Mouse (Mus musculus): Measurements from ENCODE around the gene Spag6.

Gene Spag6

DNA sequence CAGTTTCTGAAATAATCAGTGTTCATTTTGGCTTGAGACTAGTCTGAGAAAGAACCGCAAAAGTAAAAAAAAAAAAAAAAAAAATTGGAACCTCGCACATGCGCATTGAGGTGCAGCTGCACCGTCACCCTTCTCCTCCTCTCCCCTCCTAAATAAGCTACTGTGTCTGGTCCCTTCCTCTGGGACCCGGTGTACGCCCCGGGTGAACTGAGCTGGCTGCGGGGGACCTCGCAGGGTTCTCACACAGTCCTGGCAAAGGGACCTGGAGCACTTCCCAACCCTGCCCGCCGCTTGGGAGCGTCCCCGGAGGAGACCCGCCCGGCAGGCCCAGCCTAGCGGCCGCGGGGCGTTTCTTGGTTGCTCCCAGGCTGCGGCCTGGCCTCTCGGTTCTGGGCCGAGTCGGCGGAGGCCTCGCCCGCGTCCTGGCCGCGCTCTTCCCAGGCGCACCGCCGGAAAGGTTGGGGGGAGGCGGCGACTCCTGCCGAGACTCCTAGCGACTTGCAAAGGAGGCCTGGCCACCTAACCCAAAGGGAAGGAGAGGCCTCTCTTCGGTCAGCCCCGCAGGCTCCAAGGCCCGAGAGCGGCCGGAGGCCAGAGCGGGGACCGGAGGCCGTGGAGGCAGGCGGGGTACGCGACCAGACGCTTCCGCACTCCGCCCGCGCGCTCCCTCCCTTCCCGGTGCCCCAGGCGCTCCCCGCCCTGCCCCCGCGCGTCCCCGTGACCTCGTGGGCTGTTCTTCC is at the start of gene Spag6:
Spag6 (plus strand) TSS at position 162 of the 740 bp plus-strand sequence.
- ATAC-seq (ENCODE audit: insufficient number of reproducible peaks, low FRiP score, low TSS enrichment), result peak; percentile 79

DNA sequence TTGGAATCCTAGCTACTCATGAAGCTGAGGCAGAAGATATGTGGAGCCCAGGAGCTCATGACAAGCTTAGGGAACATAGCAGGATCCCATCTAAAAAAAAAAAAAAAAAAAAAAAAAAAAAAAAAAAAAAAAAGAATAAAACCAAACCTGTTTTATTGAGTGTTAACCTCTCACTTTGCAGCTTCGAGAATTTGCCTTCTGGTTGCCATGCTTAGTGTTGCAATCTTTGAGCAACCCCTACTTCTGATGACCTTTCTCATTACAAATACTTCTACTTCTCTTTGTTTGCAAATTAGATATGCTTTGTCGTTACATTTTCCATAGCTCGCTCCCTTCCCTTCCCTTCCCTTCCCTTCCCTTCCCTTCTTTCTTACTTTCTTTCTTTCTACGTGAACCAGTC is 45.3 kb upstream of the Spag6 start:
- ATAC-seq (ENCODE audit: insufficient number of reproducible peaks, low FRiP score, low TSS enrichment), result no peak

DNA sequence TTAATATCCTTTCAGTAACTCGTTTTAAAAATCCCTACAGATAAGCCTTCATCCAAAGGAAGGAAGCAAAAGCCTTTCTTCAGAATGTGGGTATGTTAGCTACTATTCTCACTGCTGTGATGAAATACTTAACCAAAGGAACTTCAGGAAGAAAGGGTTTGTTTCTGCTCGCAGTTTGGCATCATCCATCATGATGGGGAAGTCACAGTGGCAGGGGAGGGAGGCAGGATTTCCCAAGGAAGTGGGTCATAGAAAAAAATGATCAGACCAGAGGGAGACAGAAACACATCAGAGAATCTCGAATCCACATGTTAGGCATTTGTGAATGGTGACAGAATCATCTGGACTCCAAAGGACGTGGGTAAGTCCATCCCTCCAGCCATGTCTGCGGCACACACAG is 39.0 kb upstream of the Spag6 start:
- no peak for ATAC-seq (ENCODE audit: insufficient number of reproducible peaks, low FRiP score, low TSS enrichment)

DNA sequence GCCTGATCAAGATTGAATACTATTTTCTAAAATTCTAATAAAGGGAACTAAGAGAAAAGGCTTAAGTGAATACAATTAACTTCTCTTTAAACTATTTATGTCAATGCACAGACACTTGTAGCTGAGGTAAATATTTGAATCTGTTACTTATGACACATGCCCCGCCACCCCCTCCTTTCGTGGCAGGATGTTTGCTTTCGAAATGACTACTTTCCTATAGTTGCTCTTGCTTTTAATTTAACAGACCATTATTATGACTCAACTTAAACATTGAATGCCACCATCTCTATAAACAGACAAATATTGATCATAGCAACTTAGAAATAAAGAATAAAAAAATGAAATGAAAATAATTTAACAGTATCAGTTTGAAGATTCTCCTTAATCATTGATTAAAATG is 29.8 kb upstream of the Spag6 start:
- ATAC-seq (ENCODE audit: insufficient number of reproducible peaks, low FRiP score, low TSS enrichment), result no peak

DNA sequence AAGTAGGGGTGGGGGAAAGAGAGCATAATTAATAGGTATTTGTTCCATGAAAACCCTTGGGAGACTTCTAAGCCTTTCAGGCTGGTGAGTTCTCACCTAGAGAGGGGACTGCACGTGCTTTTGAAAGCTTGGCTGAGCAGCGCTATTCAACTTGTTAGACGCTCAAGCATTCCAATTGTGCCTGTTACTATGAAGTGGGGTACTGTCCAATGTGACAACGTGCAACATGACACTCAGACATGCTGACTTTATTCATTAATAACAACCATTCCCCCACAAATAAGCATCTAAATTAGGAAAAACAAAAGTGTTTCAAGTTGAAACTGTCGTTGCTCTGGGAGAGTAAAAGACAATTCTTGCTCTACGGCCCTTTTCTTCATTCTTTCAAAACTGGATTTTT is 22.8 kb upstream of the Spag6 start:
- no peak for ATAC-seq (ENCODE audit: insufficient number of reproducible peaks, low FRiP score, low TSS enrichment)

DNA sequence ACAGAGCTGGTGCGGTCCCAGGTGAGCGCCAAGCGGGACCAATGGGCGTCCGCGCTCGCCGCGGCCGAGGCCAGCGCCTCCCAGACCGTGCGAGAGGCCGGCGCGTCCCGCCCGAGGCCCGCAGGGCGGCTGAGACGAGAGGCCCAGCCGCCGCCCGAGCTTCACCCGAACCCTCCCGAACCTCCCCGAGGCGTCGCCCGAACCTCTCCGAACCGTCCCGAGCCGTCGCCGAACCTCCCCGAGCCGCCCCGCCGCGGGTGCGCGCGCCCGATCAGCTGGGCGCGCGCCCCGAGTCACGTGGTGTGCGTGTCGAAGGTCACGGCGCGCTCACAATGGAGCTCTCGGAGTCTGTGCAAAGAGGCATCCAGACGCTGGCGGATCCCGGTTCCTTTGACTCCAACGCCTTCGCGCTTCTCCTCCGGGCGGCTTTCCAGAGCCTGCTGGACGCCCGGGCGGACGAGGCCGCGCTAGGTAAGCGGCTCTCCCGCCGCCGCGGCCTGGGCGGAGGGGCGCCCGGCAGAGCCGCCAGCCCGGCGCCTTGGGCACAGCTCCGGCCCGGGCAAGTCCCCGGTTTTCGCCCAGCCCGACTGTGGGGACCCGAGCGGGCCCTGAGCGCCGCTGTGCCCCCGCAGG is 21.6 kb upstream of the Spag6 start, which contains the start of gene Commd3:
Commd3 (plus strand) TSS at position 252 of the 633 bp plus-strand sequence.
- ATAC-seq (ENCODE audit: insufficient number of reproducible peaks, low FRiP score, low TSS enrichment), result peak; percentile 94

DNA sequence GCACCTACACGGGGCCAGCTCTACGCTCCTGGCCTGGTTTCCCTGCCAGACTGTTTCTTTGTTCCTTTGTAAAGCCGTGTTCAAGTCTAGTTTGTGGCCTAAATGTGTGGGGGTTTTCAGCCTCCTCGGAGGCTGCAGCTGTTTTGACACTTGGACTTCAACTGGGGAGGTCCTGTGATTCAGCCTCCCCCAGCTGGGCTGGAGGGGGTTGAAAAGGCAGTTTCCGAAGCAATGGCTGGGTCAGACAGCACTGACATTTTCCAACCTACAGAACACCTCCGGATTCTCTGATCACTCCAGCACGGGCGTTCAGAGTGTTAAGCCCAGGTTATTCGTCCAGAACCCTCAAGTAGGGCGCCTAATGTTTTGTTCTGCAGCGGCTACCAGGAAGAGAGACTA is 21.1 kb upstream of the Spag6 start:
- ATAC-seq (ENCODE audit: insufficient number of reproducible peaks, low FRiP score, low TSS enrichment), result no peak

DNA sequence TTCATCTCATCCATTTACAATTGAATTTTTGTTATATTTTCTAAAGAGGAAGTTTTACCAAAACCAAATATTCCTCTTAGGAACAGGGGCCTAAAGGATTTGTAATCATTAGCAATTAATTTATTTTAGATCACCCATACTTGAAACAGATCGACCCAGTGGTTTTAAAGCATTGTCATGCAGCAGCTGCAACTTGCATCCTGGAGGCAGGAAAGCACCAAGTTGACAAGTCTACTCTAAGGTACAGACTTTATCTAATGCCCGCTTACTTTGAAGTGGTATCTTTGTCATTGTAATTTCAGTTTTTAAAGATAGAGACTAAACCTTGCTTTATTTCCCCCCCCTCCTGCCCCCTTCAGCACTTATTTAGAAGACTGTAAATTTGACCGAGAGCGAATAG is 20.1 kb upstream of the Spag6 start:
- no peak for ATAC-seq (ENCODE audit: insufficient number of reproducible peaks, low FRiP score, low TSS enrichment)

DNA sequence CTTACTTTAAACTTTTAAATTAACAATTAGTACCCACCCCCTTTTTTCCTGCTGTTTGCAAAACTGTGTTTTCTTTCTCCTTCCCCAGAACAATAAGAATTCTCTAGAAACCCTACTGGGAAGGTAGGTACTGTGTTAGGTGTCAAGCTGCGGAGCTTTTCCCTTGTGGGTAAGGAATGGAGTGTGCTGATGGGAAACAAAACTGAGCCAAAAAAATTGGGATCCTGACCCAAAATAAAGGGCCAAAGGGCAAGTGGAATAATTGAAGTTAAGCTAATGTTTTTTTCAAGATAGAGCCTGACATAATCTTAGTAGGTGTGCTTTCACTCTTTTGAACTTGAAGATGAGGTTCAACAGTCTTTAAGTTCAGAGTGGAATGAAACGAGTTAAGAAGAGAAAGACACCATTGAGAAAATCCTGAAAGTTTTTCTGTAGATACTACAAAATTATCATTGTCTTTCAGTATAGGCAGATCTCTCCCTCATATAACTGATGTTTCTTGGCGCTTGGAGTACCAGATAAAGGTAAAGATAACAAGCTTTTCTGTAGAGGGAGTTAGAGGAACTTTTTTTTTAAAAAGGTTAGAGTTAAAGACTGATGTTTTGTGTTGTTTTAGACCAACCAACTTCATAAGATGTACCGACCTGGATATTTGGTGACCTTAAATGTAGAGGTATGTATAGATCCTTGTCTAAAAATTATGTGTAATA is 19.5 kb upstream of the Spag6 start:
- ATAC-seq (ENCODE audit: insufficient number of reproducible peaks, low FRiP score, low TSS enrichment), result no peak

DNA sequence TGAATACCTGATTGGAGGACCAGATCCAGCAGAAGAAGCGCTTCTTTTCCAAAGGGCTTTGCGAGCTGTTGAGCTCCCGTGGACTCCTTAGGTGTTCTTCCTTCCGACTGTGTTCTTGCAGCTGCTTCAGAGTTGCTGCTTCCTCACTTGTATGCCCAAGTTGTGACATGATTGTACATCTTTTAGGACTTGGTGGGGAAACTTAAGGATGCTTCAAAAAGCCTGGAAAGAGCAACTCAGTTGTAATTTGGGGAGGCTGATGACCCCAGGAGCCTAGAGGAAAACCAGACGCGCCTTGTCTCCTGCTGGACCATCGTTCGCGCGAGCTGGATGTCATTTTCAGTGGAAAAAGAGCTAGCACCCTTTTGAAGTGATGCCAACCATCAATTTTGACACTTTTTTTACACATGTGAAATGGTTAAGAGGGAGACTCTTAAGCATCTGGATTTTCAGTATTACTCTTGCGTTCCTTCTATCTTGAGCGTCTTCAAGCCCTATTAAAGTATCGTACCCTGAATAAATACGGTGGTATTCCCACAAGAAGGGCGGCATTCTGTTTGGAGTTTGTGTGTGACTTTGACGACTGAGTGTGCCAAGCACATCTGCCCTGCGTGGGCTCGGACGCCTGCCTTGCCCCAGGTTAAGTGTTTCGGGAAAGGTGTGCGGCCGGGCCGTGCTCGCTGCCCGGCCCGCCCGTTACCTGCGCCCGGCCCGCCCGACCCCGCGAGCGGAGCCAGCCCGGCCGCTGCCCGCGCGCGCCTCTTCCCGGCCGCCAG is 18.0 kb upstream of the Spag6 start:
- ATAC-seq (ENCODE audit: insufficient number of reproducible peaks, low FRiP score, low TSS enrichment), result no peak

DNA sequence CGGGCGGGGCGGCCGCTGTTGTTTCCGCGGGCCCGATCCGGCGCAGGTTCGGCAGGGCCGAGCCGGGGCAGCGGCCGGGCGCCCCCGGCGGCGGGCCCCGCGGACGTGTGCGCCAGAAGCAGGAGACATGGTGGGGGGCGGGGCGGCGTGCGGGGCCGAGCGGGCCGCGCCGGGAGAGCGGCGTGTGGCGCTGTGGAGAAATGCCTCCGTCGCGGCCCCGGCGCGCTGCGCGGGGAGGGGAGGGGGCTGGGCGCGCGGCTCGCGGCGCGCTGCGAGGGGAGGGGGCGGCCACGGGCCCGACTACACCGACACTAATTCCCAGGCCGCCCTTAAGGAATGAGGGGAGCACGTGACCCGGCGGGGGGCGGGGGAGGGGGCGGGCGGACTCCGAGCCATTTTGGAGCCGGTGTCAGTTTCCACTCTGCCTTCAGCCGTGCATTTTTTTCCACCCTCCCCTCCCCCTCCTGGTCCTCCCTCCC is 17.3 kb upstream of the Spag6 start:
- ATAC-seq (ENCODE audit: insufficient number of reproducible peaks, low FRiP score, low TSS enrichment), result peak; percentile 52

DNA sequence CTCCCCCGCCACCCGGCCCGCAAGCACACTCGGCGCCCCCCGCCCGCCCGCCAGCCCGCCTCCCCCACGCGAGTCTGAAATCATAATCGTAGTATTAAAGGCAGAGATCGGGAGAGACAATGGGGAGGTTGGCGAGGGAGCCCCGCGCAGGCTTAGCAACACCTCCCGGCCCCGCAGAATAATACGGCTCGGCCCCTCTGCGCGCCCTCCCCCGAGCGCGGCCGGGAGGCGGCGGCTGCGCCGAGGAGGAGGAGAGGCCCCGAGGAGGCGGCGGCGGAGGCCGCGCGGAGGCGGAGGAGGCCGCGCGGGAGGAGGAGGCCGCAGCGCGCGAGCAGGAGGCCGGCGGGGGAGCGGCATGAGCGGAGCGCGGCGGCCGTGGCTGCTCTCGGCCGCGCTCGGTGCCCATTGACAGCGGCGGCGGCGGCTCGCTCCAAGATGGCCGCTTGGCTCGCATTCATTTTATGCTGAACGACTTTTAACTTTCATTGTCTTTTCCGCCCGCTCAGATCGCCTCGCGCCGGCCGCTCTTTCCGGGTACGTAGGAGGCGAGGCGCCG is 16.8 kb upstream of the Spag6 start, which contains the start of gene Bmi1:
Bmi1 (plus strand) TSS at position 83 of the 556 bp plus-strand sequence.
- peak; percentile 49 for ATAC-seq (ENCODE audit: insufficient number of reproducible peaks, low FRiP score, low TSS enrichment)

DNA sequence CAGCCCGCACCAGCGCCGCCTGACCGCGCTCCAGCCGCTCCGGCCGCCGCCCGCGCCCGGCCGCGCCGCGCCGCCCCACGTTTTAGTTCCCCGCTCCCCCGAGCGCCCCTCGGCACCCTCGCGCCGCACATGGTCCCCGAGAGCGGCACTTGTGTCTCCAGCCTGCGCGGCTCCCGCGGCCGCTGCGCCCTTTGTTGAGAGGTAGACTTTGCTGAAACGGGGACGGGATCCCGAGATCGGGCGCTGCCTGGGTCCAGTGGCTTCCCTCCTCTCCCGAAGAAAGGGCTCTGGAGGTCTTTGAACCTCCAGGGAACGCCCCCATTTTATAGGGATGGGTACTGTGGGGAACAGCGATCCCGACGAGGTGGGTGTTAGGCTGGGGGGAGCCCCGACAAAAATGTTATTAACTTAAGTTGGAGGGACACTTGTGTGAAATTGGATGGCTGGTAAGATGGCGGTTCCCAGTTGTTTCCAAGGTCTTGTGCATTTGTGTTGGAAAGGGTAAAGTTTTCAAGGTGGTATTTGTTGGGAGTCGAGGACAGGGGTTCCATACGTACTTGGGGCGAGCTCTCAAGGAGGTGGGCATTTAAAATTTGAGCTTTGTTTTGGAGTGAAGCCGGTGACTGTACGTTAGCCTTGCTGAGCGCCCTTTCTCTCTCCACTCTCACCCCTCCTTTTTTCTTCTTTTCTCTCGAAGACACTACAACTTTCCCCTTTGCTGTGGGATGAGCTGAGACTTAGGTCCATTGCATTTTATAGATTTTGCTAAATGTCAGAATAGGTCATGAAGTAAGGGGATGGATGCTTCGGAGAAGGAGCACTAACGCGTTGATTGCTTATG is 16.0 kb upstream of the Spag6 start:
- ATAC-seq (ENCODE audit: insufficient number of reproducible peaks, low FRiP score, low TSS enrichment), result peak; percentile 12; the same call in 1 of the 2 replicates

DNA sequence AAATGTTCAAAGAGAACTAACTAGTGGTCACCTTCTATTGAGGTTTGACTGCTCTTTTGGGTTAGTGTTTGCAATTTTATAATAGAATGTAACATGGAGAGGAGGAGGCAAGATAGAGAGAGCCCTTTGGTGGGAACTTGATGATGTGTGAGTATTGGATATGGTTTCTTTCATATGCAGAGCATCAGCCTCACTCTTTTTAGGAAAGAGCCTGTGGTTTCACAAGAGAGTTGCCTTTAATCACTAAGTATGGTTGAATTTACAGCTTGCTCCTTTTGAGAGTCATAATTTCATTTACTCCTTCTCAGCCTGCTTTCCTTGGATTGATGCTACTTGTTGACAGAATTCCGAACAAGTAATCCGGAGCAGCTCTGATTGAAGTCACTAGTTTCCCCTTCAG is 14.1 kb upstream of the Spag6 start:
- ATAC-seq (ENCODE audit: insufficient number of reproducible peaks, low FRiP score, low TSS enrichment), result no peak

DNA sequence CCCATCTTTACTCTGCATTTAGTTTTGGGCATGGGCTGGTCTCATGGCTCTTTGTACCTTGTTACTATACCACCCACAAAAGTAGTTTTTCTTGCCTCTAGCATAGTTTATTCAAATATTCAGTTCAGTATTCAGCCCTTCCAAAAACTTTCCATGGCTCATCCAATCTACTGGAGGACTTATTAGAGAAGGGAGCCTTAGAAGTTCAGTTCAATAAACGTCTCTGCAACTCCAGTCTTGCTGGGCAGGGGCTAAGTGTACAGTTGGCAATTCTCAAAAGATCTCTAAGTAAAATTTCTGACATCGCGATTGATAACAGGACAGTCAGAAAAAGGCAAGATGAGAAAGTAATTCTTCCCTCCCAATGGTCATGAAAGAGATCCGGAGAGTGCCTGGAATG is 13.3 kb upstream of the Spag6 start:
- ATAC-seq (ENCODE audit: insufficient number of reproducible peaks, low FRiP score, low TSS enrichment), result no peak

DNA sequence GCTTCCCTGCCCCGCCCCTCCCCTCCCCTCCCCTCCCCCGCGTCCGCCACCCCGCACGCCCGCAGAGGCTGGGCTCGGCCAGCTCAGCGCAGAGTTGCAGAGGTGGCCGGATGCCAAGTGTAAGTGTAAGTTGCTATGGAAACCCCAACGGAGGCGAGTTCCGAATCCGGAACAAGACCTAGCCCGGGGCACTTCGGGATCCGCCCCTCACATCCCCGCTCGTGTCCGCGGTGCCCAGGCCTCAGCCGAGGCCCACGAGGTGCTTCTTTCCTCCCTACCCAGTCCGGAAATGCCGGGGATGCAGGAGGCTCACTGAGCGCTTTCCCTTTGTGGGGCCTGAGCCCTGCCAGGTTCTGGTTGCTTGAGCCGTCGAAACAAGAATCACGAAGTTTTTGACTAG is 12.9 kb upstream of the Spag6 start:
- ATAC-seq (ENCODE audit: insufficient number of reproducible peaks, low FRiP score, low TSS enrichment), result no peak

DNA sequence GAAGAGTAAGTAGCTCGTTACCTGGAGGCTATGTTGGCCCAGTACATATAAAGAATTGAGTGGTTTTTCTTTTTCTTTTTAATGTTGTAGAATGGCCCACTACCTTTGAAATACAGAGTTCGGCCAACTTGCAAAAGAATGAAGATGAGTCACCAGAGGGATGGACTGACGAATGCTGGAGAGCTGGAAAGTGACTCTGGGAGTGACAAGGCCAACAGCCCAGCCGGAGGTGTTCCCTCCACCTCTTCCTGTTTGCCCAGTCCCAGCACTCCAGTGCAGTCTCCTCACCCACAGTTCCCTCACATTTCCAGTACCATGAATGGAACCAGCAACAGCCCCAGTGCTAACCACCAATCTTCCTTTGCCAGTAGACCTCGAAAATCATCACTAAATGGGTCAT is 9.8 kb upstream of the Spag6 start:
- ATAC-seq (ENCODE audit: insufficient number of reproducible peaks, low FRiP score, low TSS enrichment), result no peak

DNA sequence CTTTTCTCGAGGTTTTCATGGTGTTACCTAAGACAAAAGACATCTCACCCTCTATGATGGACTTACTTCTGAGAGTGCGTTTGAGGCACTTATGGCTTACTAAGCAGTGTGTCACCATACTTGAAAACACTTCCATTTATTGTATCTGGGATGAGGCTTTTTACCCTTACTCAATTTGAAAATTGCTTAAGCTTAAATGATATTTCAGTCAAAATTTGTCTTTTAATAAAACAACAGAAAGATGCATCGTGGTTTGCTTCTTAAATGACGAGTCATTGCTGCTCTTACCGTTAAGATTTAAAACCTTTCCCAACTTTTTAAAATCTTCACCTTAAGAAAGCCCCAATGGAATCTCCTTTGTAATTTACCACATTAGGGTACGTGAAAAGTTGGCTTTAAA is 7.4 kb upstream of the Spag6 start:
- no peak for ATAC-seq (ENCODE audit: insufficient number of reproducible peaks, low FRiP score, low TSS enrichment)

DNA sequence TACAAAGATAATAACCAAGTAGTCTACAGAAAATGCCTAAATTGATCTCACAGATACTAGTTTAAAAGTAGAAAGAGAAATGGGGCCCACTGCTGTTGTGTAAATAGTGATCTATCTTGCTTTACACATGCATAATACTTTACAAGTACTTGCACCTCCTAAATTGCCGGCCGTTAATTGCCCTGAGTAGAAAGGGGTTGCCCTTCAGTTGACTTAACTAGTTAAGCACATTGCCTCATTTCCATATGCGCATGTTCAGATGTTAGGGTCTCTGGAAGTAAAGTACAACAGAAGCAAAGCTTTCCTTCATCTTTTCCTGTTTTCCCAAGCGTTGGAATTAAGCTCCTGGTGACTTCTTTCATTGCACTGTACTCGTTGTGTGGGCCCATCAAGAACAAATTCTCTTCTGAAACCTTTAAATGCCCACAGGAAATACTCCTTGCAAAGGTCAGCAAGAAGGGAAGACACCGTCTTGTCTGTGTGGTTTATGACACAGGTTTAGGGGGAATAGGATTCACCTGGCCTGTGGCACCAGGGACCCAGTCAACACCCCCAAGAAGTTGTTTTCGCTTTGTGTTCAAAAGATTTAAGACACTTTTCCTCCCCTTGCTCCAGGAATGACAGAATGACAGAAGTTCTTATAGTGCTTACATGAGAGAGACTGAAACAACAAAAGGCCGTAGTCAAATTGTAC is 6.9 kb upstream of the Spag6 start:
- ATAC-seq (ENCODE audit: insufficient number of reproducible peaks, low FRiP score, low TSS enrichment), result no peak

All from cerebellum, adult (tissue).